Mouse (Mus musculus): ENCODE data around the gene Erc2.

DNA sequence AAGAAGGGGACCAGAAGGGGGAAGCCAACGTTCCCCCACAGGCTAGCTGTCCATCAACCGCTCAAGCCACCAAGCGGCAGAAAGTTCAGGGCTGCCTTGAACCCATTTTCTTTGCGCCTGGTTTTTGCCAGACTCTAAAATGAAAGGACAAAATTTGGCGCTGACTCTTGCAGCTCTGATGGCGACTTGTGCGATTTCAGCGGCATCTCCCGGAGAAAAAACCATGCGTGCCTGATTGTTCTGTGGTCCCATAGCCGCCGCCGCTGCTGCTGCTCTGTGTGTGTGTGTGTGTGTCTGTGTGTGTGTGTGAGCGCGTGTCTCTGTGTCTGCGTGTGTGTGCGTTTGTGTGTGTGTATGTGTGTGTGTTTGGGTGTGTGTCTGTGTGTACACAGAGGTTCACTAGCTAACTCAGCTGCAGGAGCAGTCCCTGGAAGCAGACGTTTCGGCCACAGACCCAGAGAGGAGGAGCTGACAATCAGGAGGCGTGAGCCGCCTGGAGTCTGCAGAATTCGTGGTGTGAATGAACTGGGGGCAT lies 882.9 kb downstream of the Erc2 start:
- TF ChIP-seq MYOD1 (IDR thresholded peaks at IDR 0.05; ENCODE audit: control insufficient read depth, insufficient read length, low read depth), result no peak
- no peak for TF ChIP-seq MAX (IDR thresholded peaks at IDR 0.05)
- no peak for TF ChIP-seq CTCF (IDR thresholded peaks at IDR 0.05; ENCODE audit: control insufficient read depth, insufficient read depth, insufficient read length)
- TF ChIP-seq USF1 (IDR thresholded peaks at IDR 0.05; ENCODE audit: low read depth), result no peak
